Comparison of ENCODE assay signal across 9 mouse cellular contexts in genomic region chr5:144381782-144382181, GRCm38 (mm10). TPM values are rescaled to one million over a fixed set of nuclear protein-coding genes. Genes with fewer than 3 reads are reported as not detected.
DNase-seq lines count a peak whose midpoint lies in the region; ATAC-seq and TF ChIP-seq lines count a peak whose summit lies in the region.
"Had no signal": no experiment of that assay in that cellular context is flagged by ENCODE, and none has a peak within 500 bp of the region (broad histone marks: within the 10 kb centered on the region; RNA-seq: fewer than 3 reads in every experiment).

No protein-coding gene starts in this region.

- peak; percentile 29 to 59 for DNase-seq in adrenal gland, adult (ENCODE audit: inconsistent age in 2 of 2, low spot score in 1 of 2)
- DNase-seq in adrenal gland, adult 2 months: no peak
- peak; percentile 26 for DNase-seq in kidney, adult 2 months
- peak; percentile 10 for DNase-seq in 3T3-L1 (ENCODE audit: low read depth, low spot score)
- no peak for DNase-seq in ovary, postnatal 36 days (ENCODE audit: low spot score)
- no peak for DNase-seq in urinary bladder, adult 18-20 months (ENCODE audit: low spot score in 2 of 2)

- no peak for TF ChIP-seq POLR2A in kidney, adult 2 months (IDR thresholded peaks at IDR 0.05; ENCODE audit: low read depth, low read length)

- no peaks in the 10 kb centered on the region for H3K36me3 ChIP-seq in kidney, adult 2 months (ENCODE audit: control insufficient read depth, insufficient read depth, low read length)
- H3K36me3 ChIP-seq in kidney, embryonic 15.5 days: no peaks in the 10 kb centered on the region

- H3K9me3 ChIP-seq in kidney, embryonic 15.5 days (replicated peaks): no peaks in the 10 kb centered on the region

- H3K4me2 ChIP-seq in kidney, embryonic 15.5 days: no peak overlapping the region

- no peak overlapping the region for H3K4me3 ChIP-seq in kidney, adult 2 months (ENCODE audit: insufficient read depth, low read depth, low read length)
- no peak overlapping the region for H3K4me3 ChIP-seq in kidney, embryonic 15.5 days (replicated peaks)
- H3K4me3 ChIP-seq: myocyte had no signal

- peak; percentile 41 for TF ChIP-seq CTCF in kidney, adult 2 months (conservative IDR thresholded peaks at IDR 0.05; ENCODE audit: insufficient read depth, insufficient read length, low read depth, low read length)

- H3K27ac ChIP-seq in kidney, adult 2 months (ENCODE audit: insufficient read depth, low read depth, low read length): no peak overlapping the region
- no peak overlapping the region for H3K27ac ChIP-seq in kidney, embryonic 15.5 days

- WGBS in kidney, adult 2 months: 87% methylated on average over 3 of the region's 3 CpGs
- 81% methylated on average over 3 of the region's 3 CpGs for WGBS in kidney, embryonic 15.5 days

- no peaks in the 10 kb centered on the region for H3K4me1 ChIP-seq in kidney, adult 2 months (ENCODE audit: control insufficient read depth, insufficient read depth, low read length)
- H3K4me1 ChIP-seq in kidney, embryonic 15.5 days: no peaks in the 10 kb centered on the region

- no peaks in the 10 kb centered on the region for H3K27me3 ChIP-seq in kidney, adult 2 months (replicated peaks; ENCODE audit: control insufficient read depth, insufficient read depth, low read length)
- no peaks in the 10 kb centered on the region for H3K27me3 ChIP-seq in kidney, embryonic 15.5 days

- H3K9ac ChIP-seq in kidney, embryonic 15.5 days: no peak overlapping the region

- ATAC-seq in kidney, embryonic 15.5 days (replicated peaks; ENCODE audit: low FRiP score): no peak
- ATAC-seq in granulocyte monocyte progenitor cell, adult 5-6 weeks (replicated peaks; ENCODE audit: poor library complexity, severe bottlenecking): peak; percentile 37; the same call in 1 of the 2 replicates

RNA-seq across cellular contexts. Expression of gene Baiap2l1, which starts 23.9 kb away (rescaled TPM):
- total RNA-seq in adrenal gland, adult 2 months (2021): 1 to 10 TPM; 8.5 to 8.6 TPM
- 5.6 and 6.9 TPM in 2 replicates for polyA plus RNA-seq in adrenal gland, adult 2 months (2012; rRNA removed)
- polyA plus RNA-seq in kidney, adult 2 months (2012; rRNA removed): 10.7 and 10.8 TPM in 2 replicates
- polyA plus RNA-seq in kidney, embryonic 15.5 days (2015; fragmentation: Nextera tagmentation; extraction: Ambion mirVana): 14.8 and 15.2 TPM in 2 replicates
- total RNA-seq in granulocyte monocyte progenitor cell, adult 5-6 weeks (2014; fragmentation: Nextera tagmentation): not detected in 2 replicates
- not detected in 2 replicates for total RNA-seq in granulocyte monocyte progenitor cell, adult 5-6 weeks (2017)

Comparison
In these comparisons a context has a peak if more than half of its experiments do, and no peak if none do; other contexts are left out.
1. DNase-seq: peak in adrenal gland, adult (2 of 2), kidney, adult 2 months (single experiment) and 3T3-L1 (single experiment); none in adrenal gland, adult 2 months (single experiment), ovary, postnatal 36 days (single experiment) and urinary bladder, adult 18-20 months (0 of 2).